Mouse (Mus musculus): ENCODE results near the gene Gps2. TPM values are rescaled to one million over a fixed set of nuclear protein-coding genes. Genes with fewer than 3 reads are reported as not detected.
A peak's percentile ranks its signal among the peaks of the same experiment; 100 is the strongest.

Gps2 gene
- polyA plus RNA-seq, 1 experiment from 2014 or later, result 99.1 TPM

DNA sequence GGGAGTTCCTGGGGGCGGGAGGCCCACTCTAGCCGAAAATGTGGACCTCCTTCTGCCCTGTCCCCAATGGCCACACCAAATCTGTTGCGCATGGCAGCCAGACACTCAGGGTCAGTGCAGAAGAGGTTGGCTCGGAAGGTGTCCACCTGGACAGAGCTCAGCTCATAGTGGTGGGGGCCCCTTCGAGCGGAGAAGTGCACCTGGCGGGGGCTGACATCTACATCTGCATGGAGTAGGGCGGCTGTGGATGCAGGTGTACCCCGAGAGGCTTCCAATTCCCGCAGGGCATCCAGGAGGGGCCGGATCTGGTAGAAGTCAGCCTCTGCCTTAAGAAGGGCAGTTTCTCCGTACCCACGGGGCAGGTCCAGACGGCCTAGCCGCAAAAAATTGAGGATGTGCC lies 34.0 kb upstream of the Gps2 start:
- peak overlapping the region; percentile 69 for H3K4me2 ChIP-seq
- H3K27me3 ChIP-seq, result peaks cover 31% of the 10 kb centered on the region
- H3K9ac ChIP-seq, result no peak overlapping the region
- H3K36me3 ChIP-seq (replicated peaks), result no peaks in the 10 kb centered on the region
- no peak for ATAC-seq (ENCODE audit: low FRiP score)
- no peak overlapping the region for H3K27ac ChIP-seq
- 60% methylated on average over 15 of the region's 15 CpGs for WGBS
- peak overlapping the region; percentile 8 for H3K4me3 ChIP-seq (replicated peaks)
- no peaks in the 10 kb centered on the region for H3K9me3 ChIP-seq
- peaks cover 36% of the 10 kb centered on the region for H3K4me1 ChIP-seq

GRCm38 (mm10) chr11:69880506-69880852 lies 33.2 kb upstream of the Gps2 start:
- H3K27ac ChIP-seq, result peak overlapping the region; percentile 56; the same call in 1 of the 2 replicates
- peak overlapping the region; percentile 48 for H3K9ac ChIP-seq
- peaks cover 31% of the 10 kb centered on the region for H3K27me3 ChIP-seq
- no peaks in the 10 kb centered on the region for H3K36me3 ChIP-seq (replicated peaks)
- WGBS, result under 1% methylated on average over 18 of the region's 18 CpGs
- H3K4me2 ChIP-seq, result peak overlapping the region; percentile 69
- no peaks in the 10 kb centered on the region for H3K9me3 ChIP-seq
- peaks cover 36% of the 10 kb centered on the region for H3K4me1 ChIP-seq
- ATAC-seq (ENCODE audit: low FRiP score), result peak; percentile 7; the same call in 1 of the 2 replicates
- peak overlapping the region; percentile 43 for H3K4me3 ChIP-seq (replicated peaks)

GRCm38 (mm10) chr11:69880853-69881603 lies 32.7 kb upstream of the Gps2 start, which contains the start of gene Kctd11:
Gene Kctd11, minus strand, starts transcription at chr11:69881406.
- peak within 1 kb of the TSS; percentile 56 for H3K27ac ChIP-seq
- H3K9ac ChIP-seq, result peak within 1 kb of the TSS; percentile 48
- no peaks in the 10 kb centered on the region for H3K36me3 ChIP-seq (replicated peaks)
- H3K4me1 ChIP-seq, result peaks cover 36% of the 10 kb centered on the region
- no peaks in the 10 kb centered on the region for H3K9me3 ChIP-seq
- WGBS, result under 1% methylated on average over 46 of the region's 46 CpGs
- peak within 1 kb of the TSS; percentile 69 for H3K4me2 ChIP-seq
- H3K27me3 ChIP-seq, result peaks cover 31% of the 10 kb centered on the region
- H3K4me3 ChIP-seq (replicated peaks), result peak within 1 kb of the TSS; percentile 43
- ATAC-seq (ENCODE audit: low FRiP score), result peak; percentile 69

DNA sequence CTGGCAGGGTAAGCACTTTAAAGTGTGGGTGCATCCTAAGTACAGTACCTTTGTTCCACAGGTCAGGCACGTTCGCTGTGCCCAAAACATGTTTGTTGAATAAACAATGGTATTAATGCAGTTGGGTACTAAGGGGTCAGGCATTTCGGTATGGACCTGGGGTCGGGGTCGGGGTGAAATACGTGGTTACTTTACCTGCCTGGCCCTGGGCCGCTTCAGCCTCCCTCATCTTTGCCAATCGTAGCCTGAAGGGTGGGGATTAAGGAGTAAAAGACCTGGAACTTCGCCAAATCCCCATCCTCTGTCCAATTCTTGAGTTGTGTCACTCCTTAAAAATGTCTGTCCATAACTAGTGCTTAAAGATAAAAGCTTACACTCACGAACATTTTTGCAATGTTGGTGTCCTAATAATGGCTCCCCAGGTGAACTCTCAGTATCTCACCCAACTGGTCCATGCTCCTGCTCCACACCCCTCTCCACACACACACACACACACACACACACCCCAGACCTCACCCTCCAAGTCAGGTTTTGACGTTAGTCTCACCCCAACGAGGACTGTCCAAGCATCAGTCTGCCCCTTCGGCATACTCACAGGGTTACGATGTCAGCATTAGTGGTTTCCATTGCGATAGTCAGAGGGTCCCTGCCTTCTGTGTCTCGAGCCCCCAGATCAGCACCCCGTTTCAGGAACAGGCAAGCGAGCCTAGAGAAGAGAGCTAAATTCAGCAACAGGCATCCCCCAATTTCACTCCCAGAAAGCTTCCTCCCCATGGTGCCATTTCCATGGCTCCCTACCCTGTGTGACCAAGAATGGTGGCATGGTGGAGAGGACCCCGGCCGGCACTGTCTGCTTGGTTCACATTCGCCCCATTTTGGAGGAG lies 31.7 kb upstream of the Gps2 start:
- ATAC-seq (ENCODE audit: low FRiP score), result no peak
- Histone ChIP-seq H3K9me3 (no peaks in the 10 kb centered on the region), H3K27me3 (peaks cover 31% of the 10 kb centered on the region), H3K27ac (no peak overlapping the region), H3K4me2 (peak overlapping the region; percentile 69), H3K36me3 (replicated peaks) (no peaks in the 10 kb centered on the region), H3K9ac (peak overlapping the region; percentile 48; the same call in 1 of the 2 replicates), H3K4me3 (replicated peaks) (peak overlapping the region; percentile 43), H3K4me1 (peaks cover 34% of the 10 kb centered on the region)
- 55% methylated on average over 21 of the region's 21 CpGs for WGBS

DNA sequence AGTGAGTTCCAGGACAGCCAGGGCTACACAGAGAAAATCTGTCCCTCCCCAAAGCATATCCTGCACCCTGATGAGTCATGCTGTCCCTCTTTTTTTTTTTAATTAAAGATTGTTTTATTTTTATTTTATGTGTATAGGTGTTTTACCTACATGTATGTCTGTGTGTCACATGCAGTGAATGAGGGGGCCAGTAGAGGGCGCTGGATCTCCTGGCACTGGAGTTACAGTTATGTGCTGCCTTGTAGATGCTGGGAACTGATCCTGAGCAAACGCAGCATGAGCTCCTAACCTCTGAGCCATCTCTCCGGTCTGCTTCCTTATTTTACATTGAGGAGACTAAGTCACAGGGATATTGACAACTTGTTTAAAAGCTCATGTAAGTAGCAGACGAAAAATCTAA lies 30.6 kb upstream of the Gps2 start:
- peaks cover 31% of the 10 kb centered on the region for H3K27me3 ChIP-seq
- H3K4me1 ChIP-seq, result peaks cover 28% of the 10 kb centered on the region
- H3K4me2 ChIP-seq, result no peak overlapping the region
- H3K9ac ChIP-seq, result no peak overlapping the region
- H3K4me3 ChIP-seq (replicated peaks), result no peak overlapping the region
- no peak overlapping the region for H3K27ac ChIP-seq
- 63% methylated on average over 4 of the region's 4 CpGs for WGBS
- no peaks in the 10 kb centered on the region for H3K9me3 ChIP-seq
- ATAC-seq (ENCODE audit: low FRiP score), result no peak
- H3K36me3 ChIP-seq (replicated peaks), result no peaks in the 10 kb centered on the region

GRCm38 (mm10) chr11:69883527-69884151 lies 30.0 kb upstream of the Gps2 start:
- Histone ChIP-seq H3K4me3 (replicated peaks) (no peak overlapping the region), H3K27ac (no peak overlapping the region), H3K27me3 (peaks cover 31% of the 10 kb centered on the region), H3K9ac (no peak overlapping the region), H3K9me3 (no peaks in the 10 kb centered on the region), H3K4me1 (peaks cover 28% of the 10 kb centered on the region), H3K36me3 (replicated peaks) (no peaks in the 10 kb centered on the region), H3K4me2 (no peak overlapping the region)
- no peak for ATAC-seq (ENCODE audit: low FRiP score)
- WGBS, result 93% methylated on average over 8 of the region's 8 CpGs

DNA sequence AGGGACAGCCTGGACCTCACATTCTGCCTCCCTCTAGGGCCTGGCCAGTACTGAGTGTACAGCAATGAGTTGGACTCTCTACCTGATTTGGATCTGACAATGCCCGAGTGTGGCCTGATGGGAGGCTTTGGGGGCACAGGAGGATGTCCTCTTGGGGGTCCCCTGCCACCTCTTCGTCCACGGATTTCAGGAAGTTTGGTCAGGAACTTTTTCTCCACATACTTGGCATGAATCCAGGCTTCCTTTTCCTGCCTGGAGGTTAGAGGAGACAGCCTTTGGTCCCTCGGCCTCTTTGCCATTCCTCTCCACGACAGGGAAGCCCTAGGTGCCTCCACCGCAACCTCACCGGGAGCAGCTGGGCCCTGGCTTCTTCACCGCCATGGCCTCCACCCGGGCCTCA lies 29.4 kb upstream of the Gps2 start:
- no peak overlapping the region for H3K27ac ChIP-seq

DNA sequence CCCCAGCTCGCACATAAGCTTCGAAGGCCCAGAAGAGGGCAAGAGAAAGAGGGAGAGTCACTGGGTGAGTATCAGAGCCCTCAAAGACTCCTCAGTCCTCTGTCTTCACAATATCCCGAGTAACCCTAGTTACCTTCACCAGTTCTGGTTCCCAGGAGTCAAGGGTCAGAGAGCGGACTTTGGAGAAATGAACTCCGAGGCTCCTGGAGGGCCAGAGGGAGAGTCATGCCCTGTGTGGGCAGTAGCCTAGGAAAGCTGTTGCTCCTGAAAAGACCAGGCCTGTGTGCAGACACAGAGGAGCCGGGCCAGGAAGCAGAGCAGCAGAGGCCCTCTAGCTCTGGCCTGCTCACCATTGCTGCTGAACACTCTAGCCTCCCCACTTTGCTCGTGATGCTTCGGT lies 29.0 kb upstream of the Gps2 start:
- no peak for ATAC-seq (ENCODE audit: low FRiP score)
- no peak overlapping the region for H3K4me3 ChIP-seq (replicated peaks)
- H3K9me3 ChIP-seq, result no peaks in the 10 kb centered on the region
- H3K9ac ChIP-seq, result no peak overlapping the region
- H3K36me3 ChIP-seq (replicated peaks), result no peaks in the 10 kb centered on the region
- H3K27me3 ChIP-seq, result peaks cover 26% of the 10 kb centered on the region
- 83% methylated on average over 8 of the region's 8 CpGs for WGBS
- no peak overlapping the region for H3K4me2 ChIP-seq
- H3K4me1 ChIP-seq, result peaks cover 23% of the 10 kb centered on the region
- no peak overlapping the region for H3K27ac ChIP-seq

More for the DNA sequence above, 29.4 kb upstream of the Gps2 start:
- WGBS, result 90% methylated on average over 9 of the region's 9 CpGs
- no peak overlapping the region for H3K9ac ChIP-seq
- peaks cover 30% of the 10 kb centered on the region for H3K27me3 ChIP-seq
- H3K4me2 ChIP-seq, result no peak overlapping the region
- no peaks in the 10 kb centered on the region for H3K9me3 ChIP-seq
- H3K4me1 ChIP-seq, result peaks cover 27% of the 10 kb centered on the region
- ATAC-seq (ENCODE audit: low FRiP score), result no peak
- H3K4me3 ChIP-seq (replicated peaks), result no peak overlapping the region
- H3K36me3 ChIP-seq (replicated peaks), result no peaks in the 10 kb centered on the region

DNA sequence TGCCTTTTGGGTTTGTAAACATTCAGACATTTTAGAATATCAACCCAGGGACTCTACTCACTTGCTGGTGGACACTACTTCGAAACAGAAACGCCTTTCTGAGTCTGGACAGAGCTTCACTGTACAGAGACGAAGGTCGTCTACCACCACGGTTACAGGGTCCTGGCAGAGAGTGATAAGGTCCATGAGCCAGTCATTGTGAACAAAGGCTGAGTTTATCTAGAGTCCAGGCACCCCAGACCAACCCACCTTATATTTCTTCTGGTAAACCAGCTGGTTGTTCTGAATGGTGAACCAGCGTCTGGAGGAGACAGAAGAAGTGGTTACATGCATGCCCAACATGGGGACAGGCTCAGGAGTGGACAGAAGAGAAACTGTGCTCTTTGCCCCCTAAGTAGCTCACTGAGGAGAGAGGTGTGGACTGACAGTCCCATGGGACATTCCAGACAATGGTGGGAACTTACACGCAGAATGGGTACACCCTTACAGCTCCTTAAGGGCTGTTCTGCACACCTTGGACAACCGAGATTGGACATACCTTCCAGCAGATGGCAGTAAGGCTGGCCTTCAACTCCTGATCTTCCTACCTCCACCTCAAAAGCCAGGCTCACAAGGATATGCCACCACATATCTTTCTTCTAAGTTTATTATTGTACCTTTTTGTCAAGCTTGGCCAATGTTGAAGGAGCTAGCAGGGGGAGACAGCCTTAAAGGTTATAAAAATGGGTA lies 26.6 kb upstream of the Gps2 start:
- no peak overlapping the region for H3K27ac ChIP-seq
- H3K9me3 ChIP-seq, result no peaks in the 10 kb centered on the region
- H3K27me3 ChIP-seq, result peaks cover 4% of the 10 kb centered on the region
- H3K4me1 ChIP-seq, result no peaks in the 10 kb centered on the region
- 82% methylated on average over 8 of the region's 8 CpGs for WGBS
- H3K4me2 ChIP-seq, result no peak overlapping the region
- H3K9ac ChIP-seq, result no peak overlapping the region
- H3K36me3 ChIP-seq (replicated peaks), result no peaks in the 10 kb centered on the region
- H3K4me3 ChIP-seq (replicated peaks), result no peak overlapping the region
- ATAC-seq (ENCODE audit: low FRiP score), result no peak

DNA sequence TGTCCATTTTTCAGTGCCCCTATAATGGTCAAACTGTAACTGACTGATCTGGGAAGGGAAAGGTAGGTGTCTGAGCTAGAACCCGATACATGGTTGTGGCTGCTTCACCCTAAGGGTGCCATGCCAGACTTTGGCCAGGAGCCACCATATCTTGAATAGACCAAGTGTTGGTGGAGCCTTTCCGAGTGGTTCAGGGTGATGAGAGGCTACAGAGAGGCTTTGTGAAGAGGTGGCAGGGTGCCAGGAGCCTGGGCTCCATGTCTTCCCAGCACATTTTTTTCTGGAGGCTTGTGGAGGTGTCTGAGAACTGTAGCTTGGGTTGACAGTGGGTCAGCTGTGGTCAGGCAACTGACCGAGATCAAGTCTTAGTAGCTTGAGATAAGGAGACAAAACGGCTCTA lies 22.2 kb upstream of the Gps2 start:
- H3K9me3 ChIP-seq, result no peaks in the 10 kb centered on the region
- H3K9ac ChIP-seq, result no peak overlapping the region
- no peak overlapping the region for H3K27ac ChIP-seq
- H3K27me3 ChIP-seq, result no peaks in the 10 kb centered on the region
- H3K4me3 ChIP-seq (replicated peaks), result no peak overlapping the region
- 79% methylated on average over 4 of the region's 4 CpGs for WGBS
- no peaks in the 10 kb centered on the region for H3K36me3 ChIP-seq (replicated peaks)
- no peak for ATAC-seq (ENCODE audit: low FRiP score)
- H3K4me1 ChIP-seq, result no peaks in the 10 kb centered on the region
- no peak overlapping the region for H3K4me2 ChIP-seq

GRCm38 (mm10) chr11:69894671-69895070 lies 19.0 kb upstream of the Gps2 start:
- no peak overlapping the region for H3K9ac ChIP-seq
- H3K27me3 ChIP-seq, result no peaks in the 10 kb centered on the region
- no peaks in the 10 kb centered on the region for H3K9me3 ChIP-seq
- H3K4me2 ChIP-seq, result no peak overlapping the region
- no peak overlapping the region for H3K27ac ChIP-seq
- WGBS, result 86% methylated on average over 5 of the region's 5 CpGs
- no peak overlapping the region for H3K4me3 ChIP-seq (replicated peaks)
- no peak for ATAC-seq (ENCODE audit: low FRiP score)
- H3K36me3 ChIP-seq (replicated peaks), result peaks cover 4% of the 10 kb centered on the region; the same call in 1 of the 2 replicates
- H3K4me1 ChIP-seq, result peaks cover 17% of the 10 kb centered on the region

- Histone ChIP-seq H3K36me3 (replicated peaks) (peaks cover 4% of the 10 kb centered on the region; the same call in 1 of the 2 replicates), H3K27ac (no peak within 1 kb of the TSS), H3K9ac (no peak within 1 kb of the TSS), H3K4me3 (replicated peaks) (no peak within 1 kb of the TSS), H3K9me3 (no peaks in the 10 kb centered on the region), H3K4me2 (no peak within 1 kb of the TSS), H3K4me1 (peaks cover 20% of the 10 kb centered on the region), H3K27me3 (no peaks in the 10 kb centered on the region)
- WGBS, result 74% methylated on average over 4 of the region's 4 CpGs
- ATAC-seq (ENCODE audit: low FRiP score), result no peak
These were observed 18.4 kb upstream of the Gps2 start, which contains the start of gene Acap1 for GRCm38 (mm10) chr11:69895291-69895690. Gene Acap1, minus strand, starts transcription at chr11:69895539.
